In genomic region chr3:127837972-127838644, GRCm38 (mm10) we compare ENCODE assay signal across 8 mouse cellular contexts. TPM values are rescaled to one million over a fixed set of nuclear protein-coding genes. Genes with fewer than 3 reads are reported as not detected.
A peak's percentile ranks its signal among the peaks of the same experiment; 100 is the strongest.
DNase-seq lines count a peak whose midpoint lies in the region; ATAC-seq lines count a peak whose summit lies in the region.

No protein-coding gene starts in this region.

- H3K36me3 ChIP-seq in kidney, embryonic 15.5 days, result 0 out of 2 replicates have a peak, but pooled peaks cover 4% of the 10 kb centered on the region
- H3K36me3 ChIP-seq in hindbrain, embryonic 14.5 days (replicated peaks; ENCODE audit: control insufficient read depth, insufficient read depth), result 0 out of 2 replicates have a peak, but pooled peaks cover under 1% of the 10 kb centered on the region
- no peaks in the 10 kb centered on the region for H3K36me3 ChIP-seq in midbrain, embryonic 15.5 days (replicated peaks)

- H3K27ac ChIP-seq in kidney, embryonic 15.5 days, result peak overlapping the region; percentile 96
- H3K27ac ChIP-seq in brown adipose tissue, adult 24 weeks (replicated peaks; ENCODE audit: low read depth, low read length), result peak overlapping the region; percentile 61
- peak overlapping the region; percentile 89 for H3K27ac ChIP-seq in hindbrain, embryonic 14.5 days
- peak overlapping the region; percentile 90 for H3K27ac ChIP-seq in midbrain, embryonic 15.5 days

- peak overlapping the region; percentile 81 for H3K4me2 ChIP-seq in kidney, embryonic 15.5 days
- H3K4me2 ChIP-seq in hindbrain, embryonic 14.5 days (replicated peaks), result peak overlapping the region; percentile 84
- H3K4me2 ChIP-seq in midbrain, embryonic 15.5 days, result peak overlapping the region; percentile 61

- H3K9ac ChIP-seq in kidney, embryonic 15.5 days, result peak overlapping the region; percentile 70
- peak overlapping the region; percentile 95 for H3K9ac ChIP-seq in hindbrain, embryonic 14.5 days
- peak overlapping the region; percentile 97 for H3K9ac ChIP-seq in midbrain, embryonic 15.5 days

- no peaks in the 10 kb centered on the region for H3K27me3 ChIP-seq in kidney, embryonic 15.5 days
- 0 out of 2 replicates have a peak, but pooled peaks cover 2% of the 10 kb centered on the region for H3K27me3 ChIP-seq in hindbrain, embryonic 14.5 days (ENCODE audit: control insufficient read depth, insufficient read depth, low read length)
- no peaks in the 10 kb centered on the region for H3K27me3 ChIP-seq in midbrain, embryonic 15.5 days (replicated peaks)

- peaks cover 21% of the 10 kb centered on the region for H3K4me1 ChIP-seq in kidney, embryonic 15.5 days
- 0 out of 2 replicates have a peak, but pooled peaks cover 3% of the 10 kb centered on the region for H3K4me1 ChIP-seq in brown adipose tissue, adult 24 weeks (ENCODE audit: control insufficient read depth, insufficient read depth, insufficient read length, low read length)
- peaks cover 27% of the 10 kb centered on the region for H3K4me1 ChIP-seq in hindbrain, embryonic 14.5 days (replicated peaks; ENCODE audit: control insufficient read depth, insufficient read depth, low read length)
- peaks cover 25% of the 10 kb centered on the region for H3K4me1 ChIP-seq in midbrain, embryonic 15.5 days

- no peaks in the 10 kb centered on the region for H3K9me3 ChIP-seq in kidney, embryonic 15.5 days (replicated peaks)
- no peaks in the 10 kb centered on the region for H3K9me3 ChIP-seq in hindbrain, embryonic 14.5 days (ENCODE audit: control insufficient read depth, low read length)
- no peaks in the 10 kb centered on the region for H3K9me3 ChIP-seq in midbrain, embryonic 15.5 days

- 29% methylated on average over 8 of the region's 8 CpGs for WGBS in kidney, embryonic 15.5 days
- 33% methylated on average over 8 of the region's 8 CpGs for WGBS in hindbrain, embryonic 14.5 days
- 33% methylated on average over 8 of the region's 8 CpGs for WGBS in midbrain, embryonic 15.5 days

- DNase-seq in kidney, postnatal 4 days, result no peak
- DNase-seq in hindbrain, embryonic 14.5 days (ENCODE audit: low spot score), result peak; percentile 35
- DNase-seq in spleen, adult 18-20 months, result no peak
- no peak for DNase-seq in layer of hippocampus, adult 8-10 months (ENCODE audit: low spot score in 2 of 2)
- no peak for DNase-seq in right cerebral cortex, postnatal 10 days (ENCODE audit: low spot score in 2 of 2)

- 0 out of 2 replicates have a peak, but pooled peaks have one; percentile 5 for ATAC-seq in kidney, embryonic 15.5 days (replicated peaks; ENCODE audit: low FRiP score)
- ATAC-seq in hindbrain, embryonic 14.5 days (ENCODE audit: low FRiP score), result no peak
- ATAC-seq in midbrain, embryonic 15.5 days (replicated peaks), result no peak; the same call in none of the 2 replicates

- peak overlapping the region; percentile 66 for H3K4me3 ChIP-seq in kidney, embryonic 15.5 days (replicated peaks)
- peak overlapping the region; percentile 64 for H3K4me3 ChIP-seq in brown adipose tissue, adult 24 weeks (ENCODE audit: insufficient read depth, low read depth, low read length)
- peak overlapping the region; percentile 95 for H3K4me3 ChIP-seq in hindbrain, embryonic 14.5 days (replicated peaks; ENCODE audit: low read length)
- peak overlapping the region; percentile 87 for H3K4me3 ChIP-seq in midbrain, embryonic 15.5 days

RNA-seq across cellular contexts. Expression of gene Ap1ar, which starts 0.8 kb away (rescaled TPM):
- 56.4 and 56.7 TPM in 2 replicates for polyA plus RNA-seq in kidney, embryonic 15.5 days (2015; fragmentation: Nextera tagmentation; extraction: Ambion mirVana)
- 13.1 and 25.0 TPM in 2 replicates for polyA plus RNA-seq in brown adipose tissue, adult 24 weeks (2012; ENCODE audit: insufficient read depth, insufficient read length, missing spikeins)
- polyA plus RNA-seq in hindbrain, embryonic 14.5 days (2014; fragmentation: Nextera tagmentation; extraction: Ambion mirVana), result 100.0 and 102 TPM in 2 replicates
- 95.0 and 100 TPM in 2 replicates for polyA plus RNA-seq in midbrain, embryonic 15.5 days (2015; fragmentation: Nextera tagmentation; extraction: Ambion mirVana)
- 10 to 100 TPM; 71.5 to 88.5 (median 84.3) TPM for total RNA-seq in layer of hippocampus, adult 8-10 months (2022)

RNA-seq across cellular contexts. Expression of gene Tifa, which starts 48.5 kb away (rescaled TPM):
- 3.8 and 5.2 TPM in 2 replicates for polyA plus RNA-seq in kidney, embryonic 15.5 days (2015; fragmentation: Nextera tagmentation; extraction: Ambion mirVana)
- polyA plus RNA-seq in brown adipose tissue, adult 24 weeks (2012; ENCODE audit: insufficient read depth, insufficient read length, missing spikeins), result 1.8 and 2.0 TPM in 2 replicates
- 3.9 and 5.3 TPM in 2 replicates for polyA plus RNA-seq in hindbrain, embryonic 14.5 days (2014; fragmentation: Nextera tagmentation; extraction: Ambion mirVana)
- 3.3 and 3.7 TPM in 2 replicates for polyA plus RNA-seq in midbrain, embryonic 15.5 days (2015; fragmentation: Nextera tagmentation; extraction: Ambion mirVana)
- total RNA-seq in layer of hippocampus, adult 8-10 months (2022), result 10 to 100 TPM in 2 of 4 experiments, 1 to 10 TPM in 2; 7.7 to 12.5 (median 9.7) TPM

RNA-seq across cellular contexts. Expression of gene Alpk1, which starts 57.8 kb away (rescaled TPM):
- 1.2 and 2.4 TPM in 2 replicates for polyA plus RNA-seq in kidney, embryonic 15.5 days (2015; fragmentation: Nextera tagmentation; extraction: Ambion mirVana)
- polyA plus RNA-seq in brown adipose tissue, adult 24 weeks (2012; ENCODE audit: insufficient read depth, insufficient read length, missing spikeins), result 0.54 and 0.63 TPM in 2 replicates
- polyA plus RNA-seq in hindbrain, embryonic 14.5 days (2014; fragmentation: Nextera tagmentation; extraction: Ambion mirVana), result 0.80 and 0.91 TPM in 2 replicates
- polyA plus RNA-seq in midbrain, embryonic 15.5 days (2015; fragmentation: Nextera tagmentation; extraction: Ambion mirVana), result 0.37 and 0.45 TPM in 2 replicates
- total RNA-seq in layer of hippocampus, adult 8-10 months (2022), result 10 to 100 TPM in 3 of 4 experiments, 1 to 10 TPM in 1; 8.6 to 12.3 (median 11.4) TPM

RNA-seq across cellular contexts. Expression of gene Fam241a, which starts 58.0 kb away (rescaled TPM):
- polyA plus RNA-seq in kidney, embryonic 15.5 days (2015; fragmentation: Nextera tagmentation; extraction: Ambion mirVana), result 6.4 and 6.6 TPM in 2 replicates
- polyA plus RNA-seq in brown adipose tissue, adult 24 weeks (2012; ENCODE audit: insufficient read depth, insufficient read length, missing spikeins), result 30.4 and 55.1 TPM in 2 replicates
- 9.9 and 10.4 TPM in 2 replicates for polyA plus RNA-seq in hindbrain, embryonic 14.5 days (2014; fragmentation: Nextera tagmentation; extraction: Ambion mirVana)
- polyA plus RNA-seq in midbrain, embryonic 15.5 days (2015; fragmentation: Nextera tagmentation; extraction: Ambion mirVana), result 7.1 and 8.5 TPM in 2 replicates
- 1 to 10 TPM; 2.3 to 3.4 (median 3.1) TPM for total RNA-seq in layer of hippocampus, adult 8-10 months (2022)
